Mouse (Mus musculus) ES-Bruce4 (cell line): ENCODE results near the gene Cryba1. TPM values are rescaled to one million over a fixed set of nuclear protein-coding genes. Genes with fewer than 3 reads are reported as not detected.
"Not testable (repeated sequence)": the region's sequence is repeated elsewhere in the genome, so short reads cannot be mapped to it uniquely, and the experiment has no call there.

ENCODE experiments used
- H3K27ac ChIP-seq: 2 replicates; pipeline ENCODE4 v1.5.1; 2012; ENCODE audit warnings: low read length, inconsistent platforms; ENCODE audit not compliant: insufficient read depth
- H3K27me3 ChIP-seq: 2 replicates; pipeline ENCODE4 v1.6.1; 2012; ENCODE audit warnings: mild to moderate bottlenecking, low read length, inconsistent platforms; ENCODE audit not compliant: control insufficient read depth, poor library complexity, insufficient read depth, severe bottlenecking
- H3K36me3 ChIP-seq: 2 replicates; pipeline ENCODE4 v1.6.1; 2012; ENCODE audit warnings: inconsistent platforms, mild to moderate bottlenecking, low read length, moderate library complexity; ENCODE audit not compliant: control insufficient read depth, poor library complexity, insufficient read depth, severe bottlenecking
- H3K4me1 ChIP-seq: one replicate; pipeline ENCODE4 v1.8.1; 2011; ENCODE audit warnings: low read length; ENCODE audit not compliant: control insufficient read depth, insufficient read depth
- H3K4me3 ChIP-seq: 2 replicates; pipeline ENCODE4 v1.5.1; 2011; ENCODE audit warnings: low read depth, mild to moderate bottlenecking, low read length
- H3K9ac ChIP-seq: 2 replicates; pipeline ENCODE4 v1.6.1; 2012; ENCODE audit warnings: low read depth, mild to moderate bottlenecking, inconsistent platforms; ENCODE audit not compliant: poor library complexity, severe bottlenecking
- H3K9me3 ChIP-seq: replicated peaks from 2 replicates; pipeline ENCODE4 v1.6.1; 2012; ENCODE audit warnings: mild to moderate bottlenecking, low read length, inconsistent platforms; ENCODE audit not compliant: control insufficient read depth, poor library complexity, insufficient read depth, severe bottlenecking
- CTCF ChIP-seq: IDR thresholded peaks from one replicate; pipeline ENCODE4 v1.8.1; 2011; ENCODE audit warnings: low read depth, low read length
- EP300 ChIP-seq: IDR thresholded peaks from 2 replicates; pipeline ENCODE4 v1.6.1; 2011; ENCODE audit warnings: low read depth, low read length; ENCODE audit not compliant: insufficient read depth
- POLR2A ChIP-seq: IDR thresholded peaks from one replicate; pipeline ENCODE4 v1.8.1; 2011; ENCODE audit warnings: low read length; ENCODE audit not compliant: insufficient read depth
- polyA plus RNA-seq: library from polyadenylated mRNA; stranded (reverse); fragments of >200 nt; gene quantifications from 2 replicates; pipeline ENCODE4 v1.2.4, GENCODE M21; 2011; ENCODE audit warnings: low read depth; ENCODE audit not compliant: missing spikeins, insufficient read depth, insufficient read length

Cryba1 gene
- polyA plus RNA-seq, 1 experiment: not detected

DNA sequence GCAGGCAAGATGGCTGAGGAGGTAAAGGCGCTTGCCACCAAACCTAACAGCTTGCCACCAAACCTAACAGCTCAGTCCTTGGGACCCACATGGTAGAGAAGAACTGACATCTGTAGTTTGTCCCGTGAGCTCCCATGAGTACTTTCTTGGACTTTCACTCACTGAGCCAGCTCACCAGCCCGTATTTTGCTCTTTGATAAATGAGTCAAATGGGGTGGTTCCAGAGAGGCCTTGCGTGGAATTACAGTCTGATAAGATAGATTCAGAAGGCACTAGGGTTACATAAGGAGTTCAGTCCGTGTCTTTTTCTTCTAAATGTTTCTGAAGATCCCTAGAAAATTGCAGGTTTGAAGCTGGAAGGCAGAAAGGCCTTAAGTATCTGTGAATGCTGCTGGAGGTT is 27.4 kb upstream of the Cryba1 start:
- Histone ChIP-seq H3K27ac (no peak overlapping the region), H3K4me3 (no peak overlapping the region), H3K9ac (no peak overlapping the region), H3K27me3 (no peaks in the 10 kb centered on the region), H3K9me3 (no peaks in the 10 kb centered on the region), H3K4me1 (no peaks in the 10 kb centered on the region), H3K36me3 (no peaks in the 10 kb centered on the region)
- TF ChIP-seq POLR2A (no peak), CTCF (no peak), EP300 (no peak)

GRCm38 (mm10) chr11:77748996-77749395 is 23.9 kb upstream of the Cryba1 start:
- Histone ChIP-seq H3K36me3 (no peaks in the 10 kb centered on the region), H3K4me3 (no peak overlapping the region), H3K9me3 (no peaks in the 10 kb centered on the region), H3K27me3 (no peaks in the 10 kb centered on the region), H3K4me1 (peaks cover 2% of the 10 kb centered on the region), H3K9ac (no peak overlapping the region), H3K27ac (no peak overlapping the region)
- no peak for TF ChIP-seq CTCF
- TF ChIP-seq EP300: no peak
- TF ChIP-seq POLR2A: no peak

DNA sequence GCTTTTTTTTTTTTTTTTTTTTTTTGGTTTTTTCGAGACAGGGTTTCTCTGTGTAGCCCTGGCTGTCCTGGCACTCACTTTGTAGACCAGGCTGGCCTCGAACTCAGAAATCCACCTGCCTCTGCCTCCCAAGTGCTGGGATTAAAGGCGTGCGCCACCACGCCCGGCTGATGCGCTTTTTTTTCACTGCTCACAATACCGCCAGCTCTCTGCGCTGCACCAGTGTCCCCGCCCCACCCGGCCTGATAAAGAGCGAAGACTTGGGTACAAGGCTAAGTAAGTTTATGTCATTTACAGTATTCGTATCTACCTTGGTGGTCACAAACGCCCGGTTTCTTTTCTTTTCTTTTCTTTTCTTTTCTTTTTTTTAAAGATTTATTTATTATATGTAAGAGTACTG is 22.0 kb upstream of the Cryba1 start:
- H3K9ac ChIP-seq, H3K9me3 ChIP-seq, H3K27ac ChIP-seq, H3K4me3 ChIP-seq, H3K36me3 ChIP-seq, H3K27me3 ChIP-seq, H3K4me1 ChIP-seq: not testable (repeated sequence)

DNA sequence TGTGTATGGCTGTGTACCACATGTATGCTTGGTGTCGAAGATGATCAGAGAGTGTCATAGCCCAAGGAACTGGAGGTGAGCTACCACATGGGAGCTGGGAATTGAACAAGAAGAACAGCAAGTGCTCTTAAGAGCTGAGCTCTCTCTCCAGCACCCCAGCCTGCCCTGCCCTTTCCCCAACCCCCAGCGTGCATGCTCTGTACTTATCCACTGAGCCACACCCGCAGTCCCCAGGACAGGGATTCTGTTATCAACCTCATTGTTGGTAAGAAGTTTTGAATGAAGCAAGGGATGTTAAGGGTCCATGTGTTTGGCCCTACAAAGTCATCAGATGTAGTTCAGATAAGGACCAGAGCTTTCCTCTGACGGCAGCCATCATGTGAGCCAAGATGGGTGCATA is 21.6 kb upstream of the Cryba1 start:
- Histone ChIP-seq H3K4me1 (peaks cover 2% of the 10 kb centered on the region), H3K27me3 (no peaks in the 10 kb centered on the region), H3K4me3 (no peak overlapping the region), H3K9ac (no peak overlapping the region), H3K27ac (no peak overlapping the region; the same call in 1 of the 2 replicates), H3K9me3 (no peaks in the 10 kb centered on the region), H3K36me3 (no peaks in the 10 kb centered on the region)
- TF ChIP-seq CTCF: no peak
- TF ChIP-seq EP300: no peak
- no peak for TF ChIP-seq POLR2A

GRCm38 (mm10) chr11:77743966-77744365 is 18.9 kb upstream of the Cryba1 start:
- Histone ChIP-seq H3K9ac (no peak overlapping the region), H3K4me3 (no peak overlapping the region), H3K4me1 (peaks cover 3% of the 10 kb centered on the region), H3K27me3 (no peaks in the 10 kb centered on the region), H3K27ac (no peak overlapping the region), H3K36me3 (no peaks in the 10 kb centered on the region), H3K9me3 (no peaks in the 10 kb centered on the region)
- TF ChIP-seq EP300 (no peak), CTCF (peak; percentile 82)

DNA sequence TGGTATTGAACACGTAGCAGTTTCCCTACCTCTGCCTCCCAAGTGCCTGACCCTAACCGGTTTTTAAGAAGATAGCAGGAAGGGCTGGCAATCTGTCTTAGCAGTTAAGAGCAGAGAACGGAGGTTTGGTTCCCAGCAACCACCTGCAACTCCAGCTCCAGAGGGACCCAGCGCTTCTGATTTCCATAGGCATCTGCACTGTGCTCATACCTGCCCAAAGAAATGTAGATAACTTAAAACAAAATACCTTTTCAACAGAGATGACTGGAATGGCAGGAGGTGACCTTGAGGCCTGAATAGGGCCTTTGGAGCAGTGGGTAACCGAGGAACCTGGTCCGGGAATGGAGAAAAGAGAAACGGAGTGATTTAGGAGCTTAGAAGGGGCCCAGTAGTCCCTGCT is 13.5 kb upstream of the Cryba1 start:
- peak overlapping the region; percentile 99 for H3K27ac ChIP-seq
- H3K9me3 ChIP-seq: no peaks in the 10 kb centered on the region
- no peak overlapping the region for H3K4me3 ChIP-seq
- H3K27me3 ChIP-seq: no peaks in the 10 kb centered on the region
- H3K36me3 ChIP-seq: no peaks in the 10 kb centered on the region
- 0 out of 2 replicates have a peak overlapping the region, but pooled peaks have one; percentile 13 for H3K9ac ChIP-seq
- TF ChIP-seq EP300 (peak; percentile 96), CTCF (no peak), POLR2A (no peak)
- H3K4me1 ChIP-seq: peaks cover 1% of the 10 kb centered on the region

GRCm38 (mm10) chr11:77737289-77737688 is 12.2 kb upstream of the Cryba1 start:
- H3K27ac ChIP-seq: peak overlapping the region; percentile 99
- no peaks in the 10 kb centered on the region for H3K36me3 ChIP-seq
- peaks cover 1% of the 10 kb centered on the region for H3K4me1 ChIP-seq
- no peaks in the 10 kb centered on the region for H3K9me3 ChIP-seq
- no peak overlapping the region for H3K4me3 ChIP-seq
- peak; percentile 93 for TF ChIP-seq CTCF
- TF ChIP-seq EP300: no peak
- 0 out of 2 replicates have a peak overlapping the region, but pooled peaks have one; percentile 58 for H3K9ac ChIP-seq
- no peaks in the 10 kb centered on the region for H3K27me3 ChIP-seq
